Mouse (Mus musculus): ENCODE measurements around the gene Gpr161. TPM values are rescaled to one million over a fixed set of nuclear protein-coding genes. Genes with fewer than 3 reads are reported as not detected.

The Gpr161 gene
- polyA plus RNA-seq, 1 experiment from 2014 or later: 0.57 TPM

DNA sequence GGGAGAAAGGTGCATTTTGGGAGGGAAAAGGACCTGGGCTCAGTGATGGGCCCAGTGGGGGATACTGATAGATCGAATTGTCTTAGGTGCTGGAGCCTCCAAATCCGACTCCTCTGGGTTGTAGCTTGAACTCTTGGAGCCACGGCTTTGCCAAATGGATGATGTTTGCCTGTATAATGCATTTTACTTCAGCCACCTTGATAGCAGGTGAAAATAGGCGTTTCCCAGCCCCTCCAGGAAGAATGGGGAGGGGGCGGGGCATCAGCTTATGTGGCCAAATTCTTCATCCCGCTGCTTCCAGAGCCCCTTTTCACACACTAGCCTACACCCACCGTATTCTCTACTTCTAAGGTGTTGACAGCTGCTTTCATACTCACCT is 12.6 kb upstream of the Gpr161 start:
- H3K4me3 ChIP-seq (ENCODE audit: low read depth, low read length): peak overlapping the region; percentile 70
- no peaks in the 10 kb centered on the region for H3K27me3 ChIP-seq (ENCODE audit: control insufficient read depth, insufficient read depth, low read length)
- H3K9ac ChIP-seq (ENCODE audit: low read length): peak overlapping the region; percentile 84; the same call in 1 of the 2 replicates
- WGBS: 22% methylated on average over 7 of the region's 7 CpGs
- H3K9me3 ChIP-seq (ENCODE audit: control insufficient read depth, low read length): no peaks in the 10 kb centered on the region
- ATAC-seq (ENCODE audit: low FRiP score, low TSS enrichment) (no peak), DNase-seq (ENCODE audit: low spot score) (no peak)
- H3K27ac ChIP-seq (replicated peaks): no peak overlapping the region
- H3K36me3 ChIP-seq (ENCODE audit: control insufficient read depth, insufficient read depth, low read length): no peaks in the 10 kb centered on the region
- H3K4me2 ChIP-seq (replicated peaks; ENCODE audit: low read depth): peak overlapping the region; percentile 94
- H3K4me1 ChIP-seq (replicated peaks; ENCODE audit: control insufficient read depth, insufficient read depth): no peaks in the 10 kb centered on the region
- TF ChIP-seq CTCF (IDR thresholded peaks at IDR 0.05; ENCODE audit: low read depth): no peak
- no peak for TF ChIP-seq EP300 (optimal IDR thresholded peaks at IDR 0.05)

DNA sequence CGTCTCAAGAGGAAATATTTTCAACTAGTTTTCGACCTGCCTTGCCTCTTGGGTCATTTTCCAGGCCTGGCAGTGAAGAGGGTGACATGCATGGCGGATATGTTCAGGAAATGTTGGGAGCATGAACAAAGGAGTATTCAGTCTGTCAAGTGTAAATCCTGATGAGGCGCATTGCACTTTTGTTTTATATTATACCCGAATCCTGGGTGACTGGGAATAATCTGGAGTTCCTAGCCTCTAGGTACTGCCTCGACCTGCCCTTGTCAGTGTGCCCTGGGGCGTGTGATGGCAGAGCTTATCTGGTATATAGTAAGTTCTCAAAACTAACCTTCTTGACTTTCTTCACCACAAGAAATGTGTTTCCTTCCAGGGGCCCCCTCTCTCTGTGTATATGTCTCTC is 11.5 kb upstream of the Gpr161 start:
- Histone ChIP-seq H3K27me3 (ENCODE audit: control insufficient read depth, insufficient read depth, low read length) (no peaks in the 10 kb centered on the region), H3K4me2 (replicated peaks; ENCODE audit: low read depth) (no peak overlapping the region), H3K4me3 (ENCODE audit: low read depth, low read length) (no peak overlapping the region), H3K36me3 (ENCODE audit: control insufficient read depth, insufficient read depth, low read length) (no peaks in the 10 kb centered on the region), H3K9ac (ENCODE audit: low read length) (no peak overlapping the region), H3K9me3 (ENCODE audit: control insufficient read depth, low read length) (no peaks in the 10 kb centered on the region), H3K27ac (replicated peaks) (no peak overlapping the region), H3K4me1 (replicated peaks; ENCODE audit: control insufficient read depth, insufficient read depth) (no peaks in the 10 kb centered on the region)
- 60% methylated on average over 7 of the region's 7 CpGs for WGBS
- ATAC-seq (ENCODE audit: low FRiP score, low TSS enrichment) (no peak), DNase-seq (ENCODE audit: low spot score) (no peak)
- no peak for TF ChIP-seq EP300 (optimal IDR thresholded peaks at IDR 0.05)
- no peak for TF ChIP-seq CTCF (IDR thresholded peaks at IDR 0.05; ENCODE audit: low read depth)

DNA sequence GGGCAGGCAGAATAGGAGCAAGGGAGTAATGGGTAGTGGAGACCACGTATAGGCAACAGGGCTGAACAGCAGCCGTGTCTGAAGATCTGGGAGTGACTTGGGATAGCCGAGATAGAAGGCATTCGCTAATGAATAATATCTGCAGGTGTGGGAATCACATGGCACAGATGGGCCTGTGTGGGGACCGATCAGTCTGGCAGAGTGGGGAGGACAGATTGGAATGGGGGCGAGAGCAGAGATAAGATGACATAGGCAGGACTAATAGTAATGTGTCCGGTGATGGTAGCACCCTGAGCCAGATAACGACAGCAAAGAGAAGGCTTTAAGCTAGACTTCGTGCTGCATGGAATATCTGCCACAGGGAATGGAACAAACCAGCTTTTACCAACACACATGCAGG is 7.4 kb upstream of the Gpr161 start:
- Histone ChIP-seq H3K36me3 (ENCODE audit: control insufficient read depth, insufficient read depth, low read length) (no peaks in the 10 kb centered on the region), H3K9me3 (ENCODE audit: control insufficient read depth, low read length) (no peaks in the 10 kb centered on the region), H3K27me3 (ENCODE audit: control insufficient read depth, insufficient read depth, low read length) (no peaks in the 10 kb centered on the region), H3K9ac (ENCODE audit: low read length) (no peak overlapping the region), H3K4me3 (ENCODE audit: low read depth, low read length) (no peak overlapping the region), H3K4me1 (replicated peaks; ENCODE audit: control insufficient read depth, insufficient read depth) (no peaks in the 10 kb centered on the region), H3K27ac (replicated peaks) (no peak overlapping the region), H3K4me2 (replicated peaks; ENCODE audit: low read depth) (no peak overlapping the region)
- no peak for TF ChIP-seq CTCF (IDR thresholded peaks at IDR 0.05; ENCODE audit: low read depth)
- no peak for TF ChIP-seq EP300 (optimal IDR thresholded peaks at IDR 0.05)
- no peak for DNase-seq (ENCODE audit: low spot score)
- 92% methylated on average over 9 of the region's 9 CpGs for WGBS
- no peak; the same call in 1 of the 2 replicates for ATAC-seq (ENCODE audit: low FRiP score, low TSS enrichment)

DNA sequence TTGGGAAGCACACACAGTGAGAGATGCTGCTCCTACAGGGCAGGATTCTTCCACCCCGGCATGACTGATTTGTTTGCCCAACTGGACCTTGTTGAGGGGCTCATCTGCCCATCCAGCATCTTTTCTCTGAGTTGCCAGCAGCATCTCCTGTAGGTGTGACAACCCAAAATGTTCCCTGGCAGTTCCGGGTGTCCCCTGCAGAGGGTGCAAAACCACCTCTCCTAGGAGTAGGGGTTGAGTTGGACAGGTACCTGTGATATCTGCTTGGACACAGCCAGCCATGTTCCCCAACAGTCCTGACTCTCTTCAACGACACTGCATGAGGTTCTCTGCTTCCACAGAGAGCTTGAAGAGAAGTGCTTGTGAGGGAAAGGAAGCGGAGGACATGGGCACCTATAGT is 5.8 kb upstream of the Gpr161 start:
- Histone ChIP-seq H3K9me3 (ENCODE audit: control insufficient read depth, low read length) (no peaks in the 10 kb centered on the region), H3K4me3 (ENCODE audit: low read depth, low read length) (no peak overlapping the region), H3K4me2 (replicated peaks; ENCODE audit: low read depth) (no peak overlapping the region), H3K27ac (replicated peaks) (no peak overlapping the region), H3K36me3 (ENCODE audit: control insufficient read depth, insufficient read depth, low read length) (no peaks in the 10 kb centered on the region), H3K4me1 (replicated peaks; ENCODE audit: control insufficient read depth, insufficient read depth) (no peaks in the 10 kb centered on the region), H3K9ac (ENCODE audit: low read length) (no peak overlapping the region), H3K27me3 (ENCODE audit: control insufficient read depth, insufficient read depth, low read length) (no peaks in the 10 kb centered on the region)
- TF ChIP-seq CTCF (IDR thresholded peaks at IDR 0.05; ENCODE audit: low read depth) (peak; percentile 65), EP300 (optimal IDR thresholded peaks at IDR 0.05) (no peak)
- peak; percentile 62 for DNase-seq (ENCODE audit: low spot score)
- ATAC-seq (ENCODE audit: low FRiP score, low TSS enrichment): no peak
- 83% methylated on average over 4 of the region's 4 CpGs for WGBS

DNA sequence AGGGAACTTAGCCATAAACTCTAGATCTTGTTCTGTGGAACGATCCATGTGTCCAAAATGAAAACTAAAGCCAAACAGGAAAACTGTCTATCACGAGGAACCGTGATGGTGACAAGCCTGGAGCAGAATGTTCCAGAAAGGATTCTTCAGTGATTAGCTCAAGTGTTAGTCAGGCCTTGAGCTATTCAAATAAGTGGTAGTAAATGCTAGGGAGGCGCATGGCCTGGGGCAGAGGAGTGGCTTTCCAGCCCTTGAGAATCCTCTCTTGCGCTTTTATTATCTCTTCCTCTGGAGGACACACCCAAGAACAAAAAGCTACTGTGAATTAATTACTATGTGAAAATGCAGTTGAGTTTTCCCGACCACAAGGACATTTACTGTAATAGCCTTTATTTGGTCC is 4.0 kb upstream of the Gpr161 start:
- H3K4me3 ChIP-seq (ENCODE audit: low read depth, low read length): no peak overlapping the region
- H3K4me2 ChIP-seq (replicated peaks; ENCODE audit: low read depth): no peak overlapping the region
- H3K27me3 ChIP-seq (ENCODE audit: control insufficient read depth, insufficient read depth, low read length): no peaks in the 10 kb centered on the region
- H3K27ac ChIP-seq (replicated peaks): no peak overlapping the region
- TF ChIP-seq EP300 (optimal IDR thresholded peaks at IDR 0.05) (no peak), CTCF (IDR thresholded peaks at IDR 0.05; ENCODE audit: low read depth) (no peak)
- no peaks in the 10 kb centered on the region for H3K36me3 ChIP-seq (ENCODE audit: control insufficient read depth, insufficient read depth, low read length)
- no peaks in the 10 kb centered on the region for H3K9me3 ChIP-seq (ENCODE audit: control insufficient read depth, low read length)
- WGBS: 75% methylated on average over 6 of the region's 6 CpGs
- no peak overlapping the region for H3K9ac ChIP-seq (ENCODE audit: low read length)
- DNase-seq (ENCODE audit: low spot score) (no peak), ATAC-seq (ENCODE audit: low FRiP score, low TSS enrichment) (no peak)
- H3K4me1 ChIP-seq (replicated peaks; ENCODE audit: control insufficient read depth, insufficient read depth): no peaks in the 10 kb centered on the region

DNA sequence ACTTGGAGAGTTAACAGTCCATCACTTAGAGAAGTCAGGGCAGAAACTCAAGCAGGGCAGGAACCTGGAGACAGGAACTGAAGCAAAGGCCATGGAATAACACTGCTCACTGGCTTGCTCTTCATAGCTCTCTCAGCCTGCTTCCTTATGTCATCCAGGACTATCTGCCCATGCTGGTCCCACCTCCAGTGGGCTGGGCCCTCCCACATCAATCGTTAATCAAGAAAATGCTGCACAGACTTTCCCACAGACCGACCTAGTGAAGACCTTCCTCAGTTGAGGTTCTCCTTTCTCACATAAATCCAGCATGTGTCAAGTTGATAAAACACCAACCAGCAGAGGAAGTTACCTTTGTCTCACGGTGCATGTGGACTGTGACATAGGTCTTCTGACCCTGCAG is 5.5 kb downstream of the Gpr161 start:
- H3K4me3 ChIP-seq (ENCODE audit: low read depth, low read length): no peak overlapping the region
- no peak overlapping the region for H3K4me2 ChIP-seq (replicated peaks; ENCODE audit: low read depth)
- no peaks in the 10 kb centered on the region for H3K9me3 ChIP-seq (ENCODE audit: control insufficient read depth, low read length)
- H3K9ac ChIP-seq (ENCODE audit: low read length): no peak overlapping the region
- DNase-seq (ENCODE audit: low spot score) (no peak), ATAC-seq (ENCODE audit: low FRiP score, low TSS enrichment) (no peak)
- no peaks in the 10 kb centered on the region for H3K27me3 ChIP-seq (ENCODE audit: control insufficient read depth, insufficient read depth, low read length)
- WGBS: 40% methylated on average over 3 of the region's 3 CpGs
- TF ChIP-seq EP300 (optimal IDR thresholded peaks at IDR 0.05) (no peak), CTCF (IDR thresholded peaks at IDR 0.05; ENCODE audit: low read depth) (no peak)
- no peaks in the 10 kb centered on the region for H3K36me3 ChIP-seq (ENCODE audit: control insufficient read depth, insufficient read depth, low read length)
- H3K27ac ChIP-seq (replicated peaks): no peak overlapping the region
- no peaks in the 10 kb centered on the region for H3K4me1 ChIP-seq (replicated peaks; ENCODE audit: control insufficient read depth, insufficient read depth)
